Mouse (Mus musculus) left cerebral cortex, adult 8-10 months (tissue): Measurements from ENCODE around the gene Mtx1. TPM values are rescaled to one million over a fixed set of nuclear protein-coding genes. Genes with fewer than 3 reads are reported as not detected.

Experiments used
- DNase-seq, 2 experiments: peaks; one replicate each; pipeline ENCODE4 v3.0.0; 2022; ENCODE audit warnings: low spot score in 2 of 2
- total RNA-seq, 4 experiments: library from RNA; stranded (reverse); gene quantifications; 2 replicates each; pipeline ENCODE4 v1.2.4; 2022

The Mtx1 gene
- 100 to 1,000 TPM in 2 of 4 experiments, 10 to 100 TPM in 2; 95.4 to 105 (median 99.8) TPM for total RNA-seq

GRCm38 (mm10) chr3:89226900-89227299, at the start of gene Mtx1:
TSS of gene Mtx1 (minus strand) at chr3:89227088.
- no peak for DNase-seq

- DNase-seq = no peak
These were observed 49.2 kb upstream of the Mtx1 start for GRCm38 (mm10) chr3:89276061-89276460.

GRCm38 (mm10) chr3:89271760-89272159, 44.9 kb upstream of the Mtx1 start:
- DNase-seq = no peak

- DNase-seq = peak in 1 of 2 experiments; percentile 84
These were observed 44.0 kb upstream of the Mtx1 start for GRCm38 (mm10) chr3:89270891-89271290.

GRCm38 (mm10) chr3:89270051-89270755, 43.3 kb upstream of the Mtx1 start, which contains the start of gene Slc50a1:
TSS of gene Slc50a1 (minus strand) at chr3:89270570.
- DNase-seq = peak; percentile 67 to 73

GRCm38 (mm10) chr3:89268916-89269315, 42.0 kb upstream of the Mtx1 start:
- DNase-seq = no peak

GRCm38 (mm10) chr3:89266439-89266893, 39.6 kb upstream of the Mtx1 start:
- DNase-seq = peak; percentile 65 to 74

- no peak for DNase-seq
These were observed 35.5 kb upstream of the Mtx1 start for GRCm38 (mm10) chr3:89262417-89262816.

GRCm38 (mm10) chr3:89260211-89260610, 33.3 kb upstream of the Mtx1 start:
- DNase-seq = no peak

- DNase-seq = no peak
These were observed 32.2 kb upstream of the Mtx1 start, which contains the start of gene Dpm3 for GRCm38 (mm10) chr3:89259076-89259475. TSS of gene Dpm3 (plus strand) at chr3:89259358.

GRCm38 (mm10) chr3:89256177-89256576, 29.3 kb upstream of the Mtx1 start:
- no peak for DNase-seq

- DNase-seq = no peak
These were observed 28.1 kb upstream of the Mtx1 start for GRCm38 (mm10) chr3:89254994-89255393.

GRCm38 (mm10) chr3:89251365-89251895, 24.5 kb upstream of the Mtx1 start:
- DNase-seq = no peak

GRCm38 (mm10) chr3:89250435-89251040, 23.6 kb upstream of the Mtx1 start:
- DNase-seq = no peak

GRCm38 (mm10) chr3:89247466-89247865, 20.6 kb upstream of the Mtx1 start:
- DNase-seq = no peak

GRCm38 (mm10) chr3:89246261-89247100, 19.6 kb upstream of the Mtx1 start, which contains the start of gene Trim46:
TSS of gene Trim46 (minus strand) at chr3:89246309.
- peak; percentile 79 to 91 for DNase-seq

GRCm38 (mm10) chr3:89245688-89246171, 18.8 kb upstream of the Mtx1 start, which contains the start of gene Krtcap2:
TSS of gene Krtcap2 (plus strand) at chr3:89245966.
- DNase-seq = peak in 1 of 2 experiments; percentile 71

- DNase-seq = peak in 1 of 2 experiments; percentile 74
These were observed 18.2 kb upstream of the Mtx1 start for GRCm38 (mm10) chr3:89244982-89245687.

- DNase-seq = no peak
These were observed 17.5 kb upstream of the Mtx1 start for GRCm38 (mm10) chr3:89244158-89244981.

- DNase-seq = no peak
These were observed 16.7 kb upstream of the Mtx1 start for GRCm38 (mm10) chr3:89243609-89244008.
